Mouse (Mus musculus) bone marrow macrophage, adult 2 months (primary cell): ENCODE results near the gene Gm40460.
A peak's percentile ranks its signal among the peaks of the same experiment; 100 is the strongest.

Experiments
- CTCF ChIP-seq: IDR thresholded peaks from 2 replicates; pipeline ENCODE4 v1.5.1; 2012; ENCODE audit warnings: low read depth, mild to moderate bottlenecking, low read length, moderate library complexity
- POLR2A ChIP-seq: IDR thresholded peaks from 2 replicates; pipeline ENCODE4 v1.6.1; 2012; ENCODE audit warnings: mild to moderate bottlenecking, low read depth, low read length, borderline replicate concordance

- no peak for TF ChIP-seq POLR2A
- peak; percentile 30; the same call in 1 of the 2 replicates for TF ChIP-seq CTCF
These were observed 8.9 kb upstream of the Gm40460 start for GRCm38 (mm10) chr7:142249824-142250223.
